Mouse (Mus musculus): ENCODE data around the gene Bag5. TPM values are rescaled to one million over a fixed set of nuclear protein-coding genes. Genes with fewer than 3 reads are reported as not detected.

Gene Bag5
- 7.3 and 8.1 TPM in 2 replicates for polyA plus RNA-seq (2012; rRNA removed)

GRCm38 (mm10) chr12:111713004-111713651 is at the start of gene Bag5, which contains the start of gene Apopt1:
Gene Bag5 (minus strand): TSS chr12:111713257.
Gene Apopt1 (plus strand): TSS chr12:111713261.
- under 1% methylated on average over 86 of the region's 86 CpGs for WGBS
- DNase-seq (ENCODE audit: low read depth, low spot score), result peak; percentile 59

- WGBS, result 60% methylated on average over 7 of the region's 7 CpGs
- no peak for DNase-seq (ENCODE audit: low read depth, low spot score)
These were observed 47.4 kb upstream of the Bag5 start for GRCm38 (mm10) chr12:111760306-111760908.

- 3% methylated on average over 35 of the region's 35 CpGs for WGBS
- DNase-seq (ENCODE audit: low read depth, low spot score), result no peak
These were observed 46.4 kb upstream of the Bag5 start for GRCm38 (mm10) chr12:111759176-111760061.

- WGBS, result under 1% methylated on average over 85 of the region's 85 CpGs
These were observed 45.5 kb upstream of the Bag5 start, which contains the start of gene Klc1 for GRCm38 (mm10) chr12:111758381-111759175. Gene Klc1 (plus strand): TSS chr12:111758849.

GRCm38 (mm10) chr12:111757561-111758325 is 44.7 kb upstream of the Bag5 start:
- no peak for DNase-seq (ENCODE audit: low read depth, low spot score)
- WGBS, result 26% methylated on average over 10 of the region's 10 CpGs

More at GRCm38 (mm10) chr12:111758381-111759175, 45.5 kb upstream of the Bag5 start, which contains the start of gene Klc1:
- DNase-seq (ENCODE audit: low read depth, low spot score), result no peak

GRCm38 (mm10) chr12:111756698-111757082 is 43.6 kb upstream of the Bag5 start:
- WGBS, result 33% methylated on average over 5 of the region's 5 CpGs
- no peak for DNase-seq (ENCODE audit: low read depth, low spot score)

- DNase-seq (ENCODE audit: low read depth, low spot score), result no peak
- WGBS, result 28% methylated on average over 4 of the region's 4 CpGs
These were observed 43.1 kb upstream of the Bag5 start for GRCm38 (mm10) chr12:111756082-111756697.

GRCm38 (mm10) chr12:111755231-111755630 is 42.2 kb upstream of the Bag5 start:
- 34% methylated on average over 2 of the region's 2 CpGs for WGBS
- no peak for DNase-seq (ENCODE audit: low read depth, low spot score)

- DNase-seq (ENCODE audit: low read depth, low spot score), result no peak
These were observed 41.7 kb upstream of the Bag5 start for GRCm38 (mm10) chr12:111754710-111755109.

GRCm38 (mm10) chr12:111753347-111753746 is 40.3 kb upstream of the Bag5 start:
- 27% methylated on average over 9 of the region's 9 CpGs for WGBS
- no peak for DNase-seq (ENCODE audit: low read depth, low spot score)

- DNase-seq (ENCODE audit: low read depth, low spot score), result no peak
- WGBS, result 80% methylated on average over 6 of the region's 6 CpGs
These were observed 39.4 kb upstream of the Bag5 start for GRCm38 (mm10) chr12:111752491-111752890.

GRCm38 (mm10) chr12:111750739-111751138 is 37.7 kb upstream of the Bag5 start:
- 96% methylated on average over 3 of the region's 3 CpGs for WGBS
- no peak for DNase-seq (ENCODE audit: low read depth, low spot score)

- no peak for DNase-seq (ENCODE audit: low read depth, low spot score)
- WGBS, result 88% methylated on average over 7 of the region's 7 CpGs
These were observed 34.4 kb upstream of the Bag5 start for GRCm38 (mm10) chr12:111747421-111747820.

- 28% methylated on average over 5 of the region's 5 CpGs for WGBS
These were observed 33.0 kb upstream of the Bag5 start for GRCm38 (mm10) chr12:111746091-111746490.

GRCm38 (mm10) chr12:111745274-111745673 is 32.2 kb upstream of the Bag5 start:
- no peak for DNase-seq (ENCODE audit: low read depth, low spot score)
- 69% methylated on average over 6 of the region's 6 CpGs for WGBS

More at GRCm38 (mm10) chr12:111746091-111746490, 33.0 kb upstream of the Bag5 start:
- no peak for DNase-seq (ENCODE audit: low read depth, low spot score)

GRCm38 (mm10) chr12:111743981-111744423 is 30.9 kb upstream of the Bag5 start:
- DNase-seq (ENCODE audit: low read depth, low spot score), result no peak
- 67% methylated on average over 11 of the region's 11 CpGs for WGBS

- no peak for DNase-seq (ENCODE audit: low read depth, low spot score)
- 72% methylated on average over 2 of the region's 2 CpGs for WGBS
These were observed 30.4 kb upstream of the Bag5 start for GRCm38 (mm10) chr12:111743419-111743818.

GRCm38 (mm10) chr12:111741338-111741737 is 28.3 kb upstream of the Bag5 start:
- WGBS, result 83% methylated on average over 8 of the region's 8 CpGs
- no peak for DNase-seq (ENCODE audit: low read depth, low spot score)

All from large intestine, adult 2 months (tissue).